Mouse (Mus musculus) heart, postnatal 36 days (tissue): ENCODE results near the gene Usp43. TPM values are rescaled to one million over a fixed set of nuclear protein-coding genes. Genes with fewer than 3 reads are reported as not detected.
A peak's percentile ranks its signal among the peaks of the same experiment; 100 is the strongest.

Source experiments
- DNase-seq, 2 experiments: peaks; one replicate each; pipeline ENCODE4 v3.0.0; 2021 to 2022
- intact Hi-C: fragments of 180-260 bp; cut with DNase I; formaldehyde crosslinking; loops from one replicate; pipeline ENCODE4 v1.15.1; 2025
- total RNA-seq, 2 experiments: library from RNA; stranded (reverse); gene quantifications; 2 replicates each; pipeline ENCODE4 v1.2.3; 2021

Gene Usp43
- 1 to 10 TPM; 3.0 to 3.1 TPM for total RNA-seq

DNA sequence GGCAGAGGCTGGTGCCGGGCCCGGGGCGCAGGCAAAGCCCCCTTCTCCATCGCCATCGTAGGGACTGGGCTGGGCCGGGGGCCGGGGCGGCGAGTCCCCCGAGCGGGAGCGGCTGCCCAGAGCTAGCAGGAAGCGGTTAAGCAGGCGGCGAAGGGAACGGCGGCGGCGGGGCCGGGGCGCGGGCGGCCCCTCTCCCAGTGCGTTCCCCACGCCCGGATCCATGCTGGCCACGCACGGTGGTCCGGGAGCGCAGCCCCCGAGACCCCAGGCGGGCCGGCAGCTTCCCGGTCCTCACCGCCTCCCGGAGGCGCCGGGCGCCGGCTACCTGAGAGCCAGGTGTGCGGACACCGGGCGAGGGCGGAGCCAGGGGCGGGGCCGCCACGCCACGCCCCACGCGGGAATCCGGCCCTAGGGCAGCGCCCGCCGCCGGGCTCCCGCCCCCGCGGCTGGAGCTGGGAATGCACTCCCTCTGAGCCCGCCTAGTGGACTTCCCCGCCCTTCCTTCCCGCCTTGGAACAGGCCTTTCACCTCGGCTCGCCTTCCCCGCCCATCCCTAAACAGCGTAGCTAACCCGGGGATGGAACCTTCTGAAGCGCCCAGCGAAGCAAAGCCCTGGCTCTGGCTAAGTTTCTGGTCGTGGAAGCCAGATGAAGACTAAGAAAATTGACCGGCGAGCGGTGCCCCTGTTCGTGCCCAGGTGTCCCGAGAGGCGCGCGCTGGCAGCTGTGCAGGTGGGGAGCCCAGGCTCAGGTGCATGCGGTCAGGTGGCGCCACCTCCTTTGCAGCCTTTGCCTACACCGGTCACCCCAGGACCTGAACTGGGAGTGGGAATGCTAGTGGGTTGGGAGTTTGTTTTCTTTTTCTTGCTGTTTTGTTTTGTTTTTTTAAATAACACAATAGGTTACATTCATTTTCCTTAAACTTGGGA lies at the start of gene Usp43:
TSS of gene Usp43 (minus strand) at position 327 of the 928 bp plus-strand sequence.
- intact Hi-C loops, result loop anchor here (2.0 kb wide), 1 partner anchor 25 kb away; no protein-coding TSS in a partner anchor
- peak; percentile 69 to 72 for DNase-seq

DNA sequence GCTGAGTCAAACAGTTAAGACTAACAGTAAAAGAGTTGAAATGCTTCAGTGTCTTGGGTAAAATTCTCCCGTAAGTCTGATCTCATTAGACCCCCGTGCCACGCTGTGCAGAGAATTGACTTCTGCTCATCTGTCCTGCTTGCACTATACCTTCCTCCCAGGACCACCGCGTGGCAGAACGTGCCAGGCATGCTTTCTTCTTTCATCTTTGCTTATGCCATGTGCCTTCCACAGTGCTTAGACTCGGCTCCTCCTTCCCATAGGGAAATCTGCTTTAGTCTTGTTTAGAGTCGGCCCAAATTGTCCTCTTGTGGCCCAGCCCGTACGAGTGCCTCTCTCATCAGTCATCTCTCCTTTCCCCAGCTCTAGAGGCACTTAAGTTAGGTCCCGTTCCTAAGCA lies 45.9 kb upstream of the Usp43 start:
- intact Hi-C loops, result no loop called here

DNA sequence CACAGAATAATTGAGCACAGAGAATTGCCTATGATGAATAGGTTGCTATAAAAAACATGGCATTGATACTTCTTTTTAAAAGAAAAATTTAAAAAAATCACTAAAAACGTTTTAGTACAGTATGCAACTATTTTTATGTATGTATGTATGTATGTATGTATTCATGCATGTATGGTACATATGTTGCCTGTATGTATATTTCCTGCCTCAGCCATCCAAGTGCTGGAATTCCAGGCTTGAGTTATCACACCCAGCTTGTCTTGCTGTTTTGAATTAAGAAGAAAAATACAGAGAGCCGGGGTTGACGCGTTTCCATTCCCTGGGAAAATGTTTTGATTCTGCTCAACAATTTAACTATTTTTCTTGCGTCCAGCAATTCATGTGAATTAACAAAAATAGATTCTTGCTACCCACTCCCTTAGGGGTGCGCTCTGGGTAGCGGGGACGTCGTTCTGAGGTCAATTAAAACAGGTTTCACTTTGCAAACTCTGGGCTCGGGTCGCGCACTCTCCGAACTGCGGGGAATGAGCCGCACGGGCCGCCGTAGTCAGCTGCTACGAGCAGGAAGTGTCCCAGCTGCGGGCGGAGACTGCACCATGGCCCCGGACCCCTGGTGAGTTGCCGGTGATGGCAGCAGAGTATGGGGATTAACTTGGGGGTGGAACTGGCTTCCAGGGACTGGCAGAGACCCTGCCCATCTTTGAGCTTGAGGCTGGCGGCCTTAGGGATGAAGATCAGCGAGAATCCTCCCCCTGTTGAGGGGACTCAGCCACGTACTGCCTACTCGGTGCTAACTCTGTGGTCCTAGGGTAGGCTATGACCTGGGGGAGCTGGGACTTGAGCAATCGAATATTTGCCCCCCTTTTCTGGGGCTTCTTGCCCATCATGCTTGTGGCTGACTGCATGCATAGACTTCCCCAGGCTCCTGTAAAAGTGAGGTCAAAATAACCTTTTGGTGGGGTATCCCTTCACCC lies 44.2 kb upstream of the Usp43 start, which contains the start of gene Stx8:
TSS of gene Stx8 (plus strand) at position 289 of the 974 bp plus-strand sequence.
- DNase-seq, result peak; percentile 95 to 99
- intact Hi-C loops, result loop anchor here (2.0 kb wide), 1 partner anchor 69 kb away; no protein-coding TSS in a partner anchor

More for the DNA sequence above, 45.9 kb upstream of the Usp43 start:
- DNase-seq, result no peak

DNA sequence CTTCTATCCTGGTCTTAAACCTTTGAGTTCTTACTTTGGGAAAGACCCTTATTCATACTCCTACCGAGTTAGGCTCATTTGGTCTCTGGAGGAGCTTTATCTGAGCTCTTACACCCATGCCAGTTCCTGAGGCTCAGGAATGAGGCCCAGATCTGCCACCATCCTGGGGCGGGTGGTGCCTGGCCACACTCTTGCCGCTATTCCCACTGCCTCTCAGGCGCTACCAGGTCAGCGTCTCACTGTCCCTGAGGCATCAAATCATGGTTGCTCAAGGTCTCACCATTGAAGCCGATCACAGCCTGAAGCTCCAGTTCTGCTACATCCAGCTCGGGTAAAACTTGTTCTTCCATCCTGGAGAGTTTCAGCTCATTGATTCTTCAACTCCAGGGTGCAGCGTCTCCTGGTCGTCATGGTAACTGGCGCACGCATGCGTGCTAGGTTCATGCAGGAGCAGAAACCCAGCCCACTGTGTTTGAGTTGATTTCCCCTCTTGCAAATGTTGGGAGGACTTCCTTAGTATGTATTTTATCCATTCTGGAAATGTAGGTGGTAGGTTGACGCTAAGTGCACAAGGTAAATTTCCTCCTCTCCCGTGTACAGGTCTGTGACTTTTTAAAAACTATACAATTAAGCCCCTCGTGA lies 43.4 kb upstream of the Usp43 start, which contains the start of gene Cfap52:
TSS of gene Cfap52 (minus strand) at position 410 of the 642 bp plus-strand sequence.
- peak; percentile 77 to 81 for DNase-seq
- intact Hi-C loops, result loop anchor here (2.0 kb wide), 1 partner anchor 69 kb away; no protein-coding TSS in a partner anchor

DNA sequence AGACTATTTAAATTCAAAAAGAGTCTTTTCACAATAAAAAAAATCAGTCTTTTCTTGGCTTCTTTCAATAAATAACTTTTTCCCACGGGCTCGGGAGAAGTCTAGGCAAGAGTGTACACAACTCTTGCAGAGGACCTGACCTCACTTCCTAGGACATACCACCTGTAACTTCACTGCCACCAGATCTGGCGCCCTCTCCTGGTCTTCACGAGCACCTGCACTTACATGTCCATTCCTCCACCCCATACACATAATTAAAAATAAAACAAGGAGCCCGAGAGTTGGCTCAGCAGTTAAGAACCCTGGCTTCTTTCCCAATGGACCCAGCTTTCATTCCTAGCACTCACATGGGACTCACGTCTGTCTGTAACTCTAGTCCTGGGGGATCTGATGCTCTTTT lies 42.2 kb upstream of the Usp43 start:
- no peak for DNase-seq
- intact Hi-C loops, result loop anchor here (2.0 kb wide), 1 partner anchor 67 kb away; no protein-coding TSS in a partner anchor

DNA sequence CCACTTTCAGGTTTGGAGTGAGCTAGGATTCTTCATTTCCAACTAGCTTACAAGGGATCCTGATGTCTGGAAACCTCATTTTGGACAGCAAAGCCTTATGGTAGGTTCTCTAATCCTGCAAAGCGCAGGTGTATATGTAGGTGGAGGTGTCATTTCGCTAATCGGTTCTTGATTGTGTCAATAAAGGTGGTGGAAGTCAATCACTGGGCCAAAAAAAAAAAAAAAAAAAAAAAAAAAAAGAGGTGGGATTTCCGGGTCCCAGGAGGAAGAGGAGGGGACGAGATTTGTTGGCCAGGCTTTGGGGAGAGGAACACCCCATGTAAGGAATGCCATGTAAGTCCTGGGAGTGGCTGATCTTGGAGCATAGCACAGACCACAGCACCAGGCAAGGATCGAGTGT lies 32.5 kb upstream of the Usp43 start:
- no peak for DNase-seq
- intact Hi-C loops, result no loop called here

DNA sequence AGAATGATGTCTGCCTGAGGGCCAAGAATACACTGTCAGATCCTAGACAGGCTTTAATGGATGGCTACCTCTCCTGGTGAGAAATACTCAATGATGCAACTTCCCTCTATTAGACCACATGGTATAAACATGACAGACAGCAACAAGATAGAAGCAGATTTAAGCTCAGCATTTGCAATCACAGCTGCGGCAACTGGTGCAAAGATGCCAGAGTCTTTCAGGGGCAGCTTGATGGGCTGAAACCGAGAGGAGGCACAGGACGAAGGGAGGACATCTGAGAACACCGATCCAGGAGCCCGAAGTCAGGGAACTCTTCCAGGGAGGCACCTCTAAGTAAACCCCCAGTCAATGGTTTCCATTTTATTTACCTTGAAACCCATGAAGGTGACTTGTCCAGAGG lies 31.7 kb upstream of the Usp43 start:
- intact Hi-C loops, result no loop called here

DNA sequence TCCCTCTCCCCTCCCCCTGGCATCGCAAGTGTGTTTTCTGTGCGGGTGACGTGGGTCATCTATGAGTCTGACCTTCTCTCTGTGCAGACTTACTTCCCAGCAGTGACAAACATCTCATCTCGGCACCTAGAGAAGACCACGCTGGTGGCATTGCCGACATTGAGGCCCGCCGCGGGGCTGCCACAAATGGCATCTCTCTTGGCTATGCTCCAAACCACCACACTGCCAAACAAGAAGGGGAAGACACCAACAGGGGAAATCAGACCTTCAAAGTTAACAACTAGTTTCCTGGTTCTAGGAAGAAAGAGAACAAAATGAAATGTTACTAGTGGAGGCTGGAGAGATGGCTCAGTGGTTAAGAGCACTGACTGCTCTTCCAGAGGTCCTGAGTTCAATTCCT lies 27.5 kb upstream of the Usp43 start:
- no peak for DNase-seq
- intact Hi-C loops, result no loop called here

More for the DNA sequence above, 31.7 kb upstream of the Usp43 start:
- DNase-seq, result no peak

DNA sequence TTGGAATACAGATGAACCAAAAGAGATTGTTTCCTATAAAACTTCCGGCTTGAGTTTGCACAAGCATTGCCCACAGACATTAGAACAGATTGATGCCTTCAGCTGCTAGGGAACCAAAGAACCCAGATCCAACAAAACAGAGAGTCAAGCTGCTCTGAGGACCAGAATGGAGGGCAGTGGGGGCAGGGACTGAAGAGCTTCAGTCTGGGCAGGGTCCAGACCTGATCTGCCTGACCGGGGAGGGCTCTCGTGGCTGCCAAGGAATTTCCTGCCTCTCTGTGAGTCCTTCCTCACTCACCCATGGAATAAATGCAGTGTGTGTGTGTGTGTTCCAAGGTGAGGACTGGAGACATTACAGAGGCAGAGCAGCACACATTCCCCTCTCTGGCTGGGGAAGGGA lies 26.3 kb upstream of the Usp43 start:
- DNase-seq, result no peak
- intact Hi-C loops, result no loop called here

DNA sequence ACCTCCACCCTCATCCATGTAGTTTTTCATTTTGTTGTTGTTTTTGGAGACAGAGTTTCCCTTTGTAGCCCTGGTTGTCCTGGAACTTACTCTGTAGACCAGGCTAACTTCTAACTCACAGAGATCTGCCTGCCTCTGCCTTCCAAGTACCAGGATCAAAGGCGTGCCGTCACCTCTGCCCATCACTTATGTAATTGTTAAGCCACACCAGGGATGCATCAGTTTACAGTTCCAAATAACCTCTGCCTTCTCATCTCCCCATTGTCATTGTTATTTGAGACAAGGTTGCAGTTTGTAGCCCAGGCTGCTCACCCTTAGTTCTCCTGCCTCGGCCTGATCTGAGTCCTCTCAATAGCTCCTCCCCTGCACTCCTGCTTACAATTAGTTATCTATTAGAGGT lies 10.2 kb upstream of the Usp43 start:
- DNase-seq, result no peak
- intact Hi-C loops, result no loop called here

DNA sequence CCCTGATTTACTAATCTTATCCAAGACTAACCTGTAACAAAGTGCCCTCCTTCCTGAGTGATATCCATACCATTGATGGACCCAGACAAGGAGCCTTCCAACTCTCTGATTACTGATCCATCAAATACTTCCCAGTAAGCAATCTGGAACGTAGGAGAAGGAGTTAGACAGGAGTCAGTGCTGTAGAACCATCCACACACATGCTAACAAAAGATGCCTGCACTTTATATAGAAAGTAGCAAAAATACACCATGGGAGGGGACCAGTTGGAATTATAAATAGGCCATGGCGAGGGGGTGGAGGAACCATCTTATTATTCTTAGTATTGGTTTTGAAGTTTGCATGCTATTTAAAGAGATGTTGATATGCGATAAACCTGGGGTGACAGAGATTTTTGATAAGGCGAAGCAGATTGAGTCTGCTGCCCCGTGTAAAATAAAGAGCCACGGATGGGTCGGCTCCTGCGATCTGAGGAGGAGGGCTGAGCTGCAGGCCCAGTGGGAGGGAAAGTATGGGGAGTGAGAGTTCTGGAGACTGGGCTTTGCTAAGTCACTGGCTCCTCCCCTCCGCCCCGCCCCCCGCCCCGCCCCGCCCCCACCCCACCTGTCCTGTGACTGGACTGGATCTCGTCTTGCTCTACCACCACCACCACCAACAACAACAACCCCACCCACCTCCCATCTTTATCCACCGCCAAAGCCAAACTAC lies 4.5 kb upstream of the Usp43 start:
- DNase-seq, result no peak
- intact Hi-C loops, result loop anchor here (5.0 kb wide), 1 partner anchor 104 kb away; no protein-coding TSS in a partner anchor

DNA sequence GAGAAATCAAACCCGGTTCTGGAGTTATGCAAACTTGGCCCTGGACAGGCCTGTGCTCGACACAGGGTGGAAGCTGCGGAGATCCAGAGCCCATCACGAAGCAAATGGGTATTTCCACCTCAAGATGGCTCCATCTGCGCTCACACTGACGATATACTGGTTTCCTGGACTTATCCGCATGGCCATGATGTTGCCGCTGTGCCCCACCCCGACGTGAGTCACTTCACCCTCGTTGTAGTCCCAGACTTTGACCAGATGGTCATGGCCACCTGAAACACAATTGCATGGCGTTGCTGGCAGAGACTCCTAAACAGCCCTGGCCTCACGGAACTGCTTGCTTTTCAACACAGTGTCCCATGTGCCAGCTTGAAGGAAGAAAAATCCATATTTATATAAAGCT lies 3.0 kb upstream of the Usp43 start:
- DNase-seq, result no peak

DNA sequence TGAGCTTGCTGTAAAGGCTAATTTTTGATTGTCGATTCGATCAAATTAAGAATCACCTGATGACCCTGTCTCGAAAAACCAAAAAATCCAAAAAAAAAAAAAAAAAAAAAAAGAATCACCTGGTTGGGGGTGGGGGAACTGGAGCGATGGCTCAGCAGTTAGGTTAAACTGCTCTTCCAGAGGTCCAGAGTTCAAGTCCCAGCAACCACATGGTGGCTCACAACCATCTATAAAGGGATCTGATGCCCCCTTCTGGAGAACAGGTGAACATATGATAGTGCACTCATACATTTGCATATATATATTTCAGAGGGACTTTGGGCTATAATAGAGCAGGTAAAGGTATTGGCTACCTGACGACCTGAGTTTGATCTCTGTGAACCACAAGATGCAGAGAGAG lies 1.8 kb upstream of the Usp43 start:
- intact Hi-C loops, result loop anchor here (2.0 kb wide), 1 partner anchor 27 kb away; no protein-coding TSS in a partner anchor
- no peak for DNase-seq

More for the DNA sequence above, 3.0 kb upstream of the Usp43 start:
- intact Hi-C loops, result loop anchor here (5.0 kb wide), 1 partner anchor 103 kb away; no protein-coding TSS in a partner anchor

DNA sequence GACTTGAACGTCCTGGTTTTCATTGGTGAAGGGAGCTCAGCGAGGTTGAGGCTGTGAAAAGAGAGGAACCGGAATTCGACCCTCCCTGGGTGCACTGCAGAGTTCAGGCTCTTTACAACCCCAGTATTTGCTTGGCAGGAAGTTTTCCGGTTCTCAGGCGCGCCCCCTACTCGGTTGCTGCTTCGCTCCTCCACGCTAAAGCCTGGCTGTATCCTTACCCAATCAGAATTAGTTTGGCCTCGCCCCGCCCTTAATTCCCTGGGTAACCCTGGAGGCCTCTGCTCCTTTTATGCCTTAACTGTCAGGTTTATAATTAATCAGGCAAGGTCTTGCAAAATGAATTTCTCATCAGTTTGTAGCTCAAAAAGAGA lies 787 bp upstream of the Usp43 start:
- intact Hi-C loops, result loop anchor here (2.0 kb wide), 1 partner anchor 26 kb away; no protein-coding TSS in a partner anchor
- peak; percentile 70 to 74 for DNase-seq

DNA sequence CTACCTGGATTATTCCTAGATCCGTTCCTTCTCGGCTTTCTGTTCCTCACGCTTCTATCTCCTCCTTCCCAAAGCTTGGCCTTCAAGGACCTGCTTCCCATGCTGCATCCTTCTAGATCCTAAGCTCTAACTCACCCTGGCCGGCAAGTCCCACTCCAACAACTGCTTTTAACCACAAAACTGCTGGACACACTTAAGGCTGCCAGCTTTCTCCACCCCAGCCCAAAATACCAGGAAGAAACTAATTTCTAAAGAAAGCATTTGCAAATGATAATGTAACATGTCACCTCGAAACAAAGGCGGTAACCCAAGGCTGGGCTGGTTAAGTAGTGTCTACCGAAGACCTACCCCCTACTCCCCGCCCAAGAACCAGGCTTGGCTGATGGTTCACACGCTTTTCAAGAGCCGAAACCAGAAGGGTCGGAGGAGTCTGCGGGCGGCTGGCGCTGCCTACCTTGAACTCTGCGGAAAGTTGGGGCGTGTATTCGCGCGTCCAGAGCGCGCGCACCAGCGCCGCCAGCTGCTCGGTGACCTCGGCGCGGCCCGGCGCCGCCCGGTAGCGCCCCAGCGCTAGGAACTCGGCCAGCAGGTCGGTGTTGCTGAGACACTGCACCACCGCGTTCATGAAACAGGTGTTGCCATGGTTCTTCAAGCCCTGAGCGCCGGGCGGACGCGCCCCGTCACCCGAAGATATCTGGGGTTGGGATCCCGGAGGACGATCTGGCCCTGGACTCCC lies 694 bp downstream of the Usp43 start:
- DNase-seq, result peak; percentile 59 to 62
- intact Hi-C loops, result no loop called here

DNA sequence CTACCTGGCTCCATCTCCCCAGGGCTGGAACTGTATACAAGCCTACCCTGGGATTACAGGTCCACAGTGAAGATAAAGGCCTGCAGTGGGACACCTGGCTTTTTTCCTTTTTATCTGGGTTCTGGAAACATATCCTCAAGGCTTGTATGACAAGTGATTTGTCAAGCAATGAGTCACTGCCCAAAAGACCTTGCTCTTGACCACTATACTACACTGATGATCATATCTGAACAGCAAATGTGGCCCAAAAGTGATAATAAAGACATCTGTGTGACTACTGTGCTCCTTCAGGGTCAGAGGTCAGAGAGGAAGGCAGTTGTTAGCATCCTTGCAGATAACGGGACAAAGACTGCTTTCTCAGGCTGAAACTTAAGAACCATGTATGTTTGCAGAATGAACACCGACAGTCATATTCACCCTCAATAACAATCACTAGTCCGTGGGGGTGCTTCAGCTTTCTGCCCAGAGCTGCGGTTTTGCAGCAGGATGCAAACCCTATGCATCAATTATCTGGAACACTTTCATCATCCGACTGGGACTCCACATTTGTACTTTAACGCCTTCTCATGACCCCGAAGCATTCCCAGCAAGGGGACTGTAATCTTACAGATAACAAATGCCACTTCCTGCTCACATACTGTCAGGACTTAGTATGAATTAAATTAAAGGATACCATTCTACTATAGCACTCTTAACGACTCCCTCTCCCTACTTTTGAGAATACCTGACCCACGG lies 1.6 kb downstream of the Usp43 start:
- intact Hi-C loops, result no loop called here
- DNase-seq, result no peak

DNA sequence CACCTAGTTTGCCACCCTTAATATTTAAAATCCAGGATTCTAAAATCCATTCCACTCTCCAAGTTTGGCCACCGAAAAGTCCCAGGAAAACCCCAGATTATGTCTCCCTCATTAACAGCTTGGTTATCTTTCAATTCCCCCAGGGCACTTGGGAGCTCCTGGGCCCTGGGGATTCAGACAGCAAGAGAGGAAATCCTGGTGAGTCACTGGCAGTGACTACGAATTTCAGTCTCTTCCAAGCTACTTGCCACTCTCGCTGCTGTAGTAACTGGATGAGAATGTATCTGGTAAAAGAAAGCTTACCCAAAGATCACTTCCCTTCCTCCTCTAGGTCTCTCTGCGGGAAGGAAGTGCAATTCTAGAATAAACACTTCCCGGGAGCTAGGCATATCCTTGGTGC lies 2.4 kb downstream of the Usp43 start:
- DNase-seq, result peak in 1 of 2 experiments; percentile 15
- intact Hi-C loops, result no loop called here

DNA sequence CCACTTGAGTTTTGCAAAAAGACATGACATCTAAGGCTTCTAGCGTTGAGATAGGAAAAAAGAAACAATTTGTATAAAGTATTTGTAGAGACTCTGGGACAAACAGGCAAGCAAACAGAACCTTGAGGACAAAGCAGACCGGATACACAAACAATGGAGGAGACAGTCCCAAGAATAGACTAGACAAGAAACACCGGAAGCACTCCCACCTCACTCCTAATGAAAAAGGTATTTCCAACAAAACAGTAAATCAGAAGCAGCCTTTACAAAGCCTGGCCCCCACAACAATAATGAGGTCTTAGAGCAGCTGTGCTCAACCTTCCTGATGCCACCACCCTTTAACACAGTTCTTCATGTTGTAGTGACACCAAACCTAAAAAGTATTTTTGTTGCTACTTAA lies 4.8 kb downstream of the Usp43 start:
- no peak for DNase-seq
- intact Hi-C loops, result no loop called here
